Mouse (Mus musculus) limb, embryonic 10.5 days (tissue): ENCODE data around the gene Pla2g12b. TPM values are rescaled to one million over a fixed set of nuclear protein-coding genes. Genes with fewer than 3 reads are reported as not detected.
"Not testable (repeated sequence)": the region's sequence is repeated elsewhere in the genome, so short reads cannot be mapped to it uniquely, and the experiment has no call there.

Experiments
- DNase-seq: peaks from one replicate; pipeline ENCODE4 v3.0.0-alpha.2; 2017; ENCODE audit warnings: low spot score
- H3K27ac ChIP-seq: fragments of 300-500 bp; sonication (generic); 2 replicates; pipeline ENCODE4 v1.5.1; 2016; ENCODE audit warnings: mild to moderate bottlenecking
- H3K27me3 ChIP-seq: fragments of 300-500 bp; sonication (generic); 2 replicates; pipeline ENCODE4 v1.6.1; 2016; ENCODE audit warnings: low read depth, mild to moderate bottlenecking; ENCODE audit not compliant: poor library complexity, severe bottlenecking
- H3K36me3 ChIP-seq: fragments of 300-500 bp; sonication (generic); 2 replicates; pipeline ENCODE4 v1.6.1; 2016; ENCODE audit warnings: mild to moderate bottlenecking, moderate library complexity
- H3K4me1 ChIP-seq: fragments of 300-500 bp; sonication (generic); 2 replicates; pipeline ENCODE4 v1.6.1; 2016
- H3K4me3 ChIP-seq: fragments of 300-500 bp; sonication (generic); 2 replicates; pipeline ENCODE4 v1.5.1; 2016; ENCODE audit warnings: mild to moderate bottlenecking, moderate library complexity
- H3K9me3 ChIP-seq: fragments of 300-500 bp; sonication (generic); replicated peaks from 2 replicates; pipeline ENCODE4 v1.6.1; 2016; ENCODE audit warnings: mild to moderate bottlenecking
- WGBS: fragments of 180-500 bp; shearing (Covaris S2); methylation state at CpG from one replicate; pipeline ENCODE4 v1.1.7; 2016; 5-methylcytosine and 5-hydroxymethylcytosine counted together
- polyA plus RNA-seq: library from polyadenylated mRNA; unstranded; fragments of >200 nt; fragmentation: Nextera tagmentation; extraction: Ambion mirVana; gene quantifications from 2 replicates; pipeline ENCODE4 v1.2.1, GENCODE M21; 2016

Gene Pla2g12b
- polyA plus RNA-seq, 1 experiment from 2014 or later, result not detected

DNA sequence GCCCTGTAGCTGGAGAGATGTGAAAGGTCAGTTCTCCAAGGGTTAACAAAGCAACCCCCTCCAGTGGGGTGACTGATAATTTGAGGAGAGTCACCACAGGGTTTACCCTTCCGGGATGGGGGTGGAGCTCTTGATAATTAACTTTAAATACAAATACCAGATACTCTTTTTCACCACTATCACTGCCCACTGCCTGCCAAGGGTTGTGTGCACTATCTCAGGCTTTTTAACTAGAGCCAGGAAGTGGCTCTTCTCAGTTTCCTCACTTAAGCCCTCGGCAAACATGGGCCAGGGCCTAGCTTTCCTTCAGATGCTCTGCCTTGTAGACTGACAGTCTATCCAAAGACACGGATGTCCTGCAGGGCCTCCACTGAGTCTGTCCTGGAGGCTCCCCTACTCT lies 23.5 kb upstream of the Pla2g12b start:
- Histone ChIP-seq H3K4me1 (no peaks in the 10 kb centered on the region), H3K27me3 (no peaks in the 10 kb centered on the region), H3K27ac (no peak overlapping the region), H3K4me3 (no peak overlapping the region), H3K36me3 (peaks cover 11% of the 10 kb centered on the region), H3K9me3 (no peaks in the 10 kb centered on the region)
- DNase-seq, result no peak
- 41% methylated on average over 3 of the region's 3 CpGs for WGBS

DNA sequence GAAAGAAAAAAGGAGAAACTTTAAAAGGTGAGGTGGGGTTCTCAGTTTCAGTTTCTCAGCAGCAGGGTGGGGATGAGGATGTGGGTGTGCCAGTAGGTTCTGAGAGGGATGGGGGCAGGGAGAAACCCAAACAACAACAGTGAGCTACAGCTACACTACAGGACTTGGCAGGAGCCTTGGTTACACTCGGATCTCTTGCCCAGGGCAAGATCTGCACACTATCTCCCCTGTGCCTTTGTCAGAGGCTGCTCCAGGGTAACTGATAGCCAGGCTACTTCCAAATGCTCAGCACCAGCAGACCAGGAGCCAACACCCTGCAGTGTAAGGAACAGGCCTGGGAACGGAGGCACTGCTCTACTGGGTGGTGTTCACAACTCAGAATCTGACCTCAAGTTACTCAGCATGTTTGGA lies 23.0 kb upstream of the Pla2g12b start:
- 87% methylated on average over 2 of the region's 2 CpGs for WGBS
- no peaks in the 10 kb centered on the region for H3K9me3 ChIP-seq
- H3K4me1 ChIP-seq, result no peaks in the 10 kb centered on the region
- H3K4me3 ChIP-seq, result no peak overlapping the region
- H3K27ac ChIP-seq, result no peak overlapping the region
- H3K36me3 ChIP-seq, result peaks cover 10% of the 10 kb centered on the region
- H3K27me3 ChIP-seq, result no peaks in the 10 kb centered on the region
- no peak for DNase-seq

DNA sequence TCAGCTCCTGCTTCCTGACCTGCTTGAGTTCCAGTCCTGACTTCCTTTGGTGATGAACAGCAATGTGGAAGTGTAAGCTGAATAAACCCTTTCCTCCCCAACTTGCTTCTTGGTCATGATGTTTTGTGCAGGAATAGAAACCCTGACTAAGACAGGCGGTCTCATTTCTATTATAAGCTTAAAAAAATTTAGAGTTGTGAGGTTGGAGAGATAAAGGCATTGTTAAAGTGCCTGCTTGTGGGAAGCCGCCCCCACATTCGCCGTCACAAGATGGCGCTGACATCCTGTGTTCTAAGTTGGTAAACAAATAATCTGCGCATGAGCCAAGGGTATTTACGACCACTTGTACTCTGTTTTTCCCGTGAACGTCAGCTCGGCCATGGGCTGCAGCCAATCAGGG lies 21.9 kb upstream of the Pla2g12b start:
- H3K4me1 ChIP-seq, DNase-seq, H3K9me3 ChIP-seq, H3K36me3 ChIP-seq, H3K27me3 ChIP-seq, H3K4me3 ChIP-seq, H3K27ac ChIP-seq: not testable (repeated sequence)
- WGBS, result 87% methylated on average over 6 of the region's 10 CpGs

DNA sequence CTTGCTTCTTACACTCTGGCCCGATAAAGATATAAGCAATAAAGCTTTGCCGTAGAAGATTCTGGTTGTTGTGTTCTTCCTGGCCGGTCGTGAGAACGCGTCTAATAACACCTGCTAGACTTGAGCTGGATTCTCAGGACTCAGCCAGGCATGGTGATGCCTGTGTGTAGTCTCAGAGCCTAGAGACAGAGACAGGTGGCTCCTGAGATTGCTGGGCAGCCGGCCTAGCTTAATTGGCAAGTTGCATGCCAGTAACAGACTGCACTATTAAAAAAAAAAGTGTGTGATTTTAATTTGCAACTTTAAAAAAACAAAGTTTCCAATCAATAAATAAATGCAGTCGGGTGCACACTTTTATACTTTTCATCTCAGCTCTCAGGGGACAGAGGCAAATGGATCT lies 16.5 kb upstream of the Pla2g12b start:
- no peaks in the 10 kb centered on the region for H3K27me3 ChIP-seq
- H3K4me1 ChIP-seq, result no peaks in the 10 kb centered on the region
- 94% methylated on average over 8 of the region's 8 CpGs for WGBS
- H3K36me3 ChIP-seq, result peaks cover 4% of the 10 kb centered on the region; the same call in 1 of the 2 replicates
- H3K9me3 ChIP-seq, result 0 out of 2 replicates have a peak, but pooled peaks cover 6% of the 10 kb centered on the region
- DNase-seq, result no peak
- no peak overlapping the region for H3K27ac ChIP-seq
- H3K4me3 ChIP-seq, result no peak overlapping the region

DNA sequence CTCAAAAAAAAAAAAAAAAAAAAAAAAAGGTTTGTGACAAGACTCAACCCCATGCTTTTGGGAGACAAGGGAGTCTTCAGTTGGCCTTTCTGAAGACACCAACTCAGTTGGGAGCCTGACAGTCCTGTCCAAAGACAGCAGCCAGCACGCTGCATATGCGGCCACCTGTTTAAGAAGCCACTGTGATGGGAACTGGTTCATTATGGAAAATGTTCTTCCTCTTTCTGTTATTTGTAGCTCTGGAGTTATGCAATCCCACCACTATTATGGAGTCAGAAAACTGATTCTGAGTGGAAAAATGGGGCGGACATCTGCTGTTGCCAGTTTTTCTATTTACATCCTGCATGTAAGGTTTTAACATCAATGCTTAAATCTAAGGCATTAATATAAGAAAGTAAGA lies 13.8 kb upstream of the Pla2g12b start:
- 0 out of 2 replicates have a peak, but pooled peaks cover 6% of the 10 kb centered on the region for H3K9me3 ChIP-seq
- no peak for DNase-seq
- WGBS, result 95% methylated on average over 3 of the region's 3 CpGs
- H3K27ac ChIP-seq, result no peak overlapping the region
- H3K4me3 ChIP-seq, result no peak overlapping the region
- peaks cover 4% of the 10 kb centered on the region; the same call in 1 of the 2 replicates for H3K36me3 ChIP-seq
- H3K4me1 ChIP-seq, result no peaks in the 10 kb centered on the region
- H3K27me3 ChIP-seq, result no peaks in the 10 kb centered on the region

DNA sequence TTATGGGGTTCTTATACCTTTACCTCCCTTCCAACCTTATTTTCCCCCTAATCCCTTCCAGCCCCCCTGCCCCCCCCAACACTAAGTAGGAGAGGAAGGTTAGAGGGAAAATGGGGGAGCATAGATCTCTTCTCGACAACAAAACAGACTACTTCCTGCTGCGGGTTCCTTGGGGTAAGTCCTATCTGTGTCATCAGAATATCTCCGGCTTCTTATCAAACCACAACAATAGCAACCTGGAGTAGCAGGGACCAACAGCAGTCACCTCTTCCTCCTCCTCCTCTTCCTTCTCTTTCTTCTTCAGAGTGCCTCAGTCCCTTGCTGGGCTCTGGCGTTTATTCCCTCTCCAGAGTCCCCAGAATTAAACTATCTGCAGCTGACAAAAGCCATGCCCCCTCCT lies 11.6 kb upstream of the Pla2g12b start:
- Histone ChIP-seq H3K27me3 (no peaks in the 10 kb centered on the region), H3K36me3 (peaks cover 4% of the 10 kb centered on the region; the same call in 1 of the 2 replicates), H3K4me1 (no peaks in the 10 kb centered on the region), H3K27ac (no peak overlapping the region), H3K9me3 (0 out of 2 replicates have a peak, but pooled peaks cover 6% of the 10 kb centered on the region), H3K4me3 (no peak overlapping the region)
- 75% methylated on average over 4 of the region's 4 CpGs for WGBS
- no peak for DNase-seq

- DNase-seq, H3K4me3 ChIP-seq, H3K4me1 ChIP-seq, H3K27ac ChIP-seq, H3K27me3 ChIP-seq, H3K36me3 ChIP-seq, H3K9me3 ChIP-seq: not testable (repeated sequence)
- WGBS, result 89% methylated on average over 12 of the region's 25 CpGs
These were observed 8.0 kb upstream of the Pla2g12b start, which contains the start of gene Gm10273 for GRCm38 (mm10) chr10:59395461-59395860. Gene Gm10273, plus strand, starts transcription at chr10:59395632.

DNA sequence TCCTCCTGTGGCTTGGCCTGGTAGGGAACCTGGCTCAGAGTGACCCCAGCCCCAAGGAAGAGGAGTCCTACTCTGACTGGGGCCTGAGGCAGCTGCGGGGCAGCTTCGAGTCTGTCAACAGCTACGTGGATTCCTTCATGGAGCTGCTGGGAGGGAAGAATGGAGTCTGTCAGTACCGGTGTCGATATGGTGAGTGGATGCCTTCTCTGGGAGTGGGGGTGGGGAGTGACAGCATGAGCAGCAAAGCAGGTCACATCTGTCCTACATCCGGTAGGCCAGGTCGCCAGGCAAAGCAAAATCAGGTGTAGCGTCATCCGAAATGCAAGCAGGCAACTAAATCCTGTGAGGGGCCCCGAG lies 311 bp downstream of the Pla2g12b start:
- 80% methylated on average over 10 of the region's 10 CpGs for WGBS
- no peak for DNase-seq
- Histone ChIP-seq H3K36me3 (no peaks in the 10 kb centered on the region), H3K27me3 (no peaks in the 10 kb centered on the region), H3K4me1 (peaks cover 18% of the 10 kb centered on the region), H3K27ac (no peak overlapping the region), H3K9me3 (no peaks in the 10 kb centered on the region), H3K4me3 (no peak overlapping the region)

GRCm38 (mm10) chr10:59408499-59408898 lies 5.0 kb downstream of the Pla2g12b start:
- 43% methylated on average over 6 of the region's 6 CpGs for WGBS
- no peak overlapping the region for H3K27ac ChIP-seq
- no peaks in the 10 kb centered on the region for H3K9me3 ChIP-seq
- peaks cover 16% of the 10 kb centered on the region for H3K4me1 ChIP-seq
- no peak overlapping the region for H3K4me3 ChIP-seq
- no peak for DNase-seq
- H3K27me3 ChIP-seq, result no peaks in the 10 kb centered on the region
- H3K36me3 ChIP-seq, result no peaks in the 10 kb centered on the region

DNA sequence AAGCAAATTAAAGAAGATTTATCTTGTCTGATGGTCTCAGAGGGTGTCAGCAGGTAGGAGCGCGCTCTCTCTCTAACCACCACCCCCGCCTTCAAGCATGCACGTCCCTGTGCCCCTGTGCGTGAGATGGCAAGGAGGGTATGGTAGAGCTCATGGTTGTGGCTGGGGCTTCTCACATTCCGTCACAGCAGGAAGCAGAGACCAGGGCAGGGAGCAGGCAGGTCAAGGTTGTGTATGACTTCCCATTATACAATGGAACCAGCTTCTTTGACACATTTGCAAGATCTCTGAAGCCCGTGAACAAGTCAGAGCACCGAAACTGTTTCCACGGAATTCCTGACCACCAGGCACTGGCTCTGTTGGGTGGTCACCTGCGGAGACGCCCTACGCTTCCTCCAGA lies 6.8 kb downstream of the Pla2g12b start:
- Histone ChIP-seq H3K4me3 (no peak overlapping the region), H3K27ac (no peak overlapping the region), H3K36me3 (no peaks in the 10 kb centered on the region), H3K27me3 (no peaks in the 10 kb centered on the region), H3K4me1 (peaks cover 8% of the 10 kb centered on the region), H3K9me3 (no peaks in the 10 kb centered on the region)
- WGBS, result 79% methylated on average over 12 of the region's 12 CpGs
- DNase-seq, result no peak

DNA sequence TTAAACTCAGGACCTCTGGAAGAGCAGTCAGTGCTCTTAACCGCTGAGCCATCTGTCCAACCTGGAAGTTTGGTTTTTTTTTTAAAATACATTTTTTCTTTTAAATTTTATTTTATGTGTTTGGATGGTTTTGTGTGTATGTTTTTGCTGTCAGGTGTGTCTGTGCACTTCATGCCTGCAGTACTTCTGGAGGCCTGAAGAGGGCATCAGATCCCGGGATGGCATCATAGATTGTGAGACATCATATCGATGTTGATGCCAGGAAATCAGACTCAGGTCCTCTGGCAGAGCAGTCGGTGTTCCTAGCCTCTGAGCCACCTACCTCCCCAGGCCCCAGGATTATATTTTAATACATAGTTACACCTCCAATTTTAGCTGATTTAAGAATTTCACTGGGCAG lies 10.3 kb downstream of the Pla2g12b start:
- H3K4me1 ChIP-seq, result peaks cover 8% of the 10 kb centered on the region
- no peaks in the 10 kb centered on the region for H3K36me3 ChIP-seq
- H3K4me3 ChIP-seq, result no peak overlapping the region
- no peak overlapping the region for H3K27ac ChIP-seq
- WGBS, result 89% methylated on average over 4 of the region's 4 CpGs
- no peaks in the 10 kb centered on the region for H3K27me3 ChIP-seq
- H3K9me3 ChIP-seq, result no peaks in the 10 kb centered on the region
- DNase-seq, result no peak

DNA sequence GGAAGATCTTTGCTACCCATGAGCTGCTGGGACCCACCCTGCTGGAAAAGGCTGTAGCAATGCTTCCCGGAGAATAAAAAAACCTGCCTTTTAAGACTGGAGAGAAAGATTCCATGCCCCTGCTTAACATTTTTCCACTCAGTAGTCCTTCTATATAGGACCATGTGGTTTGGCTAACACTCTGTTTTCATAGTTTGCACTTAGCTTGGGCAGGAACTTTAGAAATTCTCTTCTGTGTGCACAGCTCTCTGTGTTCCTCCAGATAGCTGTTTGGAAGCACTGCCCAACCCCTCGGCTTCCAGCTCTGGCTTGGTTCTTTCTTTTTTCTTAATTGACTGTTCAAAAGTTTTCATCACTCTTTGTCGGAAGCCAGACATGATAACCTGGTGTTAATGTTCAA lies 13.2 kb downstream of the Pla2g12b start:
- Histone ChIP-seq H3K36me3 (no peaks in the 10 kb centered on the region), H3K4me3 (no peak overlapping the region), H3K27me3 (no peaks in the 10 kb centered on the region), H3K4me1 (no peaks in the 10 kb centered on the region), H3K27ac (no peak overlapping the region), H3K9me3 (no peaks in the 10 kb centered on the region)
- 83% methylated on average over 3 of the region's 3 CpGs for WGBS
- no peak for DNase-seq

- no peaks in the 10 kb centered on the region for H3K9me3 ChIP-seq
- DNase-seq, result no peak
- H3K27ac ChIP-seq, result no peak overlapping the region
- no peak overlapping the region for H3K4me3 ChIP-seq
- no peaks in the 10 kb centered on the region for H3K36me3 ChIP-seq
- WGBS, result 90% methylated on average over 4 of the region's 4 CpGs
- no peaks in the 10 kb centered on the region for H3K27me3 ChIP-seq
- peaks cover 10% of the 10 kb centered on the region; the same call in 1 of the 2 replicates for H3K4me1 ChIP-seq
These were observed 16.1 kb downstream of the Pla2g12b start for GRCm38 (mm10) chr10:59419516-59419915.

DNA sequence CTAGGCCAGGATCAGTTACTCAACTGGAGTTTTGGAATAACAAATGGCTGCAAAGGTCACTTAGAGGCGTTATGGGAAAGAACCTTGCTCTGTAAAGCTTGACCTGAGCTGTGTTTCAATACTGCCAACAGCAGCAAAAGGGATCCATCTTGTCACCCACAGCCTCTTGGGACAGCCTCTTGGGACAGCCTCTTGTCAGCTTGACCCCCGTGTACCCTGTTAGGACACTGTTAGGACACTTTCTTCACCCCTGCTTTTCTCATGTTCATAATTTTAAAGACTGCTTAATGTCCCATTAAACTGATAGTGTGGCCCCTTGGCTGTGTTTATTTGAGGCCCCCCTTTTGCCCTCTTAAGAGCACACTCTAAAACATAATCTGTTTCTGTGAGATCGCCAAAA lies 21.0 kb downstream of the Pla2g12b start:
- H3K9me3 ChIP-seq, result no peaks in the 10 kb centered on the region
- H3K27me3 ChIP-seq, result no peaks in the 10 kb centered on the region
- H3K36me3 ChIP-seq, result no peaks in the 10 kb centered on the region
- peaks cover 10% of the 10 kb centered on the region; the same call in 1 of the 2 replicates for H3K4me1 ChIP-seq
- WGBS, result 62% methylated on average over 3 of the region's 3 CpGs
- H3K27ac ChIP-seq, result no peak overlapping the region
- no peak for DNase-seq
- no peak overlapping the region for H3K4me3 ChIP-seq
